Mouse (Mus musculus): ENCODE results near the gene Mtg1.
"Not testable (repeated sequence)": the region's sequence is repeated elsewhere in the genome, so short reads cannot be mapped to it uniquely, and the experiment has no call there.

Gene Mtg1

GRCm38 (mm10) chr7:140125278-140126021, 11.9 kb upstream of the Mtg1 start:
- in situ Hi-C loops (cut with MboI; ENCODE audit: low pct_unique_long_range_greater_than_20kb in 1 of 2, low sequenced_read_pairs in 2 of 2, unreplicated experiment in 1 of 2), result no loop called here

- in situ Hi-C loops (cut with MboI; ENCODE audit: low pct_unique_long_range_greater_than_20kb in 1 of 2, low sequenced_read_pairs in 2 of 2, unreplicated experiment in 1 of 2), result no loop called here
Observed at GRCm38 (mm10) chr7:140126022-140126350, 11.4 kb upstream of the Mtg1 start.

- in situ Hi-C loops (cut with MboI; ENCODE audit: low pct_unique_long_range_greater_than_20kb in 1 of 2, low sequenced_read_pairs in 2 of 2, unreplicated experiment in 1 of 2), result no loop called here
Observed at GRCm38 (mm10) chr7:140126934-140127333, 10.4 kb upstream of the Mtg1 start.

GRCm38 (mm10) chr7:140127911-140128310, 9.5 kb upstream of the Mtg1 start:
- in situ Hi-C loops (cut with MboI; ENCODE audit: low pct_unique_long_range_greater_than_20kb in 1 of 2, low sequenced_read_pairs in 2 of 2, unreplicated experiment in 1 of 2), result no loop called here

GRCm38 (mm10) chr7:140132184-140132583, 5.2 kb upstream of the Mtg1 start:
- in situ Hi-C loops (cut with MboI; ENCODE audit: low pct_unique_long_range_greater_than_20kb in 1 of 2, low sequenced_read_pairs in 2 of 2, unreplicated experiment in 1 of 2), result not testable (repeated sequence)

- in situ Hi-C loops (cut with MboI; ENCODE audit: low pct_unique_long_range_greater_than_20kb in 1 of 2, low sequenced_read_pairs in 2 of 2, unreplicated experiment in 1 of 2), result not testable (repeated sequence)
Observed at GRCm38 (mm10) chr7:140134033-140134432, 3.3 kb upstream of the Mtg1 start.

- in situ Hi-C loops (cut with MboI; ENCODE audit: low pct_unique_long_range_greater_than_20kb in 1 of 2, low sequenced_read_pairs in 2 of 2, unreplicated experiment in 1 of 2), result no loop called here
Observed at GRCm38 (mm10) chr7:140135106-140135770, 2.1 kb upstream of the Mtg1 start.

GRCm38 (mm10) chr7:140138021-140138310, 602 bp downstream of the Mtg1 start:
- in situ Hi-C loops (cut with MboI; ENCODE audit: low pct_unique_long_range_greater_than_20kb in 1 of 2, low sequenced_read_pairs in 2 of 2, unreplicated experiment in 1 of 2), result no loop called here

GRCm38 (mm10) chr7:140141350-140141749, 4.0 kb downstream of the Mtg1 start:
- in situ Hi-C loops (cut with MboI; ENCODE audit: low pct_unique_long_range_greater_than_20kb in 1 of 2, low sequenced_read_pairs in 2 of 2, unreplicated experiment in 1 of 2), result no loop called here

GRCm38 (mm10) chr7:140144550-140144949, 7.2 kb downstream of the Mtg1 start:
- in situ Hi-C loops (cut with MboI; ENCODE audit: low pct_unique_long_range_greater_than_20kb in 1 of 2, low sequenced_read_pairs in 2 of 2, unreplicated experiment in 1 of 2), result no loop called here

- in situ Hi-C loops (cut with MboI; ENCODE audit: low pct_unique_long_range_greater_than_20kb in 1 of 2, low sequenced_read_pairs in 2 of 2, unreplicated experiment in 1 of 2), result no loop called here
Observed at GRCm38 (mm10) chr7:140153383-140153782, 16.0 kb downstream of the Mtg1 start.

- in situ Hi-C loops (cut with MboI; ENCODE audit: low pct_unique_long_range_greater_than_20kb in 1 of 2, low sequenced_read_pairs in 2 of 2, unreplicated experiment in 1 of 2), result no loop called here
Observed at GRCm38 (mm10) chr7:140153829-140154217, 16.5 kb downstream of the Mtg1 start.

- in situ Hi-C loops (cut with MboI; ENCODE audit: low pct_unique_long_range_greater_than_20kb in 1 of 2, low sequenced_read_pairs in 2 of 2, unreplicated experiment in 1 of 2), result no loop called here
Observed at GRCm38 (mm10) chr7:140154218-140154927, 17.0 kb downstream of the Mtg1 start, which contains the start of gene Sprn. Gene Sprn (minus strand): TSS chr7:140154877.

- in situ Hi-C loops (cut with MboI; ENCODE audit: low pct_unique_long_range_greater_than_20kb in 1 of 2, low sequenced_read_pairs in 2 of 2, unreplicated experiment in 1 of 2), result no loop called here
Observed at GRCm38 (mm10) chr7:140160363-140160762, 23.0 kb downstream of the Mtg1 start.

GRCm38 (mm10) chr7:140164664-140165063, 27.3 kb downstream of the Mtg1 start, which contains the start of gene Olfr522:
Gene Olfr522 (minus strand): TSS chr7:140164764.
- in situ Hi-C loops (cut with MboI; ENCODE audit: low pct_unique_long_range_greater_than_20kb in 1 of 2, low sequenced_read_pairs in 2 of 2, unreplicated experiment in 1 of 2), result no loop called here

- in situ Hi-C loops (cut with MboI; ENCODE audit: low pct_unique_long_range_greater_than_20kb in 1 of 2, low sequenced_read_pairs in 2 of 2, unreplicated experiment in 1 of 2), result no loop called here
Observed at GRCm38 (mm10) chr7:140167950-140168349, 30.6 kb downstream of the Mtg1 start.

- in situ Hi-C loops (cut with MboI; ENCODE audit: low pct_unique_long_range_greater_than_20kb in 1 of 2, low sequenced_read_pairs in 2 of 2, unreplicated experiment in 1 of 2), result no loop called here
Observed at GRCm38 (mm10) chr7:140169386-140169785, 32.0 kb downstream of the Mtg1 start.

- in situ Hi-C loops (cut with MboI; ENCODE audit: low pct_unique_long_range_greater_than_20kb in 1 of 2, low sequenced_read_pairs in 2 of 2, unreplicated experiment in 1 of 2), result no loop called here
Observed at GRCm38 (mm10) chr7:140170863-140171262, 33.5 kb downstream of the Mtg1 start.

GRCm38 (mm10) chr7:140172936-140173335, 35.6 kb downstream of the Mtg1 start, which contains the start of gene Olfr523:
Gene Olfr523 (plus strand): TSS chr7:140173217.
- in situ Hi-C loops (cut with MboI; ENCODE audit: low pct_unique_long_range_greater_than_20kb in 1 of 2, low sequenced_read_pairs in 2 of 2, unreplicated experiment in 1 of 2), result no loop called here

- in situ Hi-C loops (cut with MboI; ENCODE audit: low pct_unique_long_range_greater_than_20kb in 1 of 2, low sequenced_read_pairs in 2 of 2, unreplicated experiment in 1 of 2), result no loop called here
Observed at GRCm38 (mm10) chr7:140179176-140179575, 41.8 kb downstream of the Mtg1 start.

All from mouse embryonic stem cell (cell line).